Mouse (Mus musculus) neural tube, embryonic 13.5 days (tissue): ENCODE results near the gene Gm21708. TPM values are rescaled to one million over a fixed set of nuclear protein-coding genes. Genes with fewer than 3 reads are reported as not detected.
"Not testable (repeated sequence)": the region's sequence is repeated elsewhere in the genome, so short reads cannot be mapped to it uniquely, and the experiment has no call there.

Source experiments
- ATAC-seq: fragments of 200-750 bp; cut with Nextera tagmentation; 2 replicates; pipeline ENCODE4 v1.8.0; 2017; ENCODE audit warnings: low read depth, mild to moderate bottlenecking, moderate TSS enrichment, moderate library complexity
- H3K27ac ChIP-seq: fragments of 300-500 bp; sonication (generic); replicated peaks from 2 replicates; pipeline ENCODE4 v1.5.1; 2015; ENCODE audit warnings: moderate library complexity, mild to moderate bottlenecking, inconsistent platforms
- H3K27me3 ChIP-seq: fragments of 300-500 bp; sonication (generic); 2 replicates; pipeline ENCODE4 v1.6.1; 2015; ENCODE audit warnings: mild to moderate bottlenecking, inconsistent platforms
- H3K36me3 ChIP-seq: fragments of 300-500 bp; sonication (generic); 2 replicates; pipeline ENCODE4 v1.6.1; 2015; ENCODE audit warnings: mild to moderate bottlenecking, inconsistent platforms
- H3K4me1 ChIP-seq: fragments of 300-500 bp; sonication (generic); replicated peaks from 2 replicates; pipeline ENCODE4 v1.6.1; 2015; ENCODE audit warnings: inconsistent platforms
- H3K4me2 ChIP-seq: fragments of 300-500 bp; sonication (generic); 2 replicates; pipeline ENCODE4 v1.6.1; 2015; ENCODE audit warnings: inconsistent platforms, mild to moderate bottlenecking, moderate library complexity
- H3K4me3 ChIP-seq: fragments of 300-500 bp; sonication (generic); 2 replicates; pipeline ENCODE4 v1.5.1; 2015; ENCODE audit warnings: mild to moderate bottlenecking, inconsistent platforms
- H3K9ac ChIP-seq: fragments of 300-500 bp; sonication (generic); 2 replicates; pipeline ENCODE4 v1.6.1; 2015; ENCODE audit warnings: moderate library complexity, mild to moderate bottlenecking, inconsistent platforms
- H3K9me3 ChIP-seq: fragments of 300-500 bp; sonication (generic); 2 replicates; pipeline ENCODE4 v1.6.1; 2016; ENCODE audit warnings: inconsistent platforms
- WGBS: fragments of 180-500 bp; shearing (Covaris S2); methylation state at CpG from one replicate; pipeline ENCODE4 v1.1.7; 2015; 5-methylcytosine and 5-hydroxymethylcytosine counted together
- polyA plus RNA-seq: library from polyadenylated mRNA; unstranded; fragments of >200 nt; fragmentation: Nextera tagmentation; extraction: Ambion mirVana; gene quantifications from 2 replicates; pipeline ENCODE4 v1.2.1, GENCODE M21; 2015

Gm21708 gene
- polyA plus RNA-seq: not detected in 2 replicates

DNA sequence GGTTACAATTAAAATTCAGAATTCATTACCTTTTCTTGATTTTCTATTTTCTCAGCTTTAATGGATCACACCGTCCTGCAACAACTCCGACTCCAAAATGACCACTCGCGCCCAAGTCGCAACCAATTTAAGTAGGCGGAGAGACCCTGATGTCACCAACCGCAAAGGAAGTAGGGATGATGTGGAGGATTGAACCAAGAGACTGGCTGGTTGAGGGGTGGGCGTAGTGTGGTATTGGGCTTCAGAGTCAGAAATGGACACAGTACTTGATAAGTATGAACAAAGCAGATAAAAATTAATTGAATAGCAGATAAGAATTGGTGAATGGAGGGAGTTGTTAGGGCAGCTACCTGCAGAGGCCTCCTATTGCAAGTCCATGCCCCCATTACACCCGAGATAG lies at the start of gene Gm21708, which contains the start of gene Gm21704:
Gene Gm21708 (minus strand): TSS at position 101 of the 400 bp plus-strand sequence.
Gene Gm21704 (minus strand): TSS at position 101 of the 400 bp plus-strand sequence.
- not testable (repeated sequence) for ATAC-seq, H3K36me3 ChIP-seq, H3K4me2 ChIP-seq

More for the DNA sequence above, at the start of gene Gm21708, which contains the start of gene Gm21704:
- no CpG with 5 or more reads among the region's 9 CpGs for WGBS
- not testable (repeated sequence) for H3K27ac ChIP-seq, H3K27me3 ChIP-seq, H3K4me1 ChIP-seq, H3K9ac ChIP-seq, H3K4me3 ChIP-seq, H3K9me3 ChIP-seq

Other genes with a start within 250 kb of the Gm21708 start
- gene Gm21677, start 103.7 kb downstream of the Gm21708 start, polyA plus RNA-seq: not detected in 2 replicates
- gene Gm21693, start 64.8 kb downstream of the Gm21708 start, polyA plus RNA-seq: not detected in 2 replicates
- gene Gm21704, start within 50 bp of the Gm21708 start, polyA plus RNA-seq: not detected in 2 replicates